Mouse (Mus musculus): ENCODE data around the gene Tax1bp3. TPM values are rescaled to one million over a fixed set of nuclear protein-coding genes. Genes with fewer than 3 reads are reported as not detected.

Tax1bp3 gene
- polyA plus RNA-seq, 1 experiment = 37.1 TPM

- Histone ChIP-seq H3K9ac (ENCODE audit: low read depth, poor library complexity, severe bottlenecking) (no peak overlapping the region), H3K4me1 (ENCODE audit: control insufficient read depth, insufficient read depth, low read length) (peaks cover 2% of the 10 kb centered on the region), H3K27ac (ENCODE audit: insufficient read depth, low read length) (peak overlapping the region; percentile 53; the same call in 1 of the 2 replicates), H3K36me3 (ENCODE audit: control insufficient read depth, insufficient read depth, low read length, poor library complexity, severe bottlenecking) (no peaks in the 10 kb centered on the region), H3K27me3 (ENCODE audit: control insufficient read depth, insufficient read depth, low read length, poor library complexity, severe bottlenecking) (no peaks in the 10 kb centered on the region), H3K9me3 (replicated peaks; ENCODE audit: control insufficient read depth, insufficient read depth, low read length, poor library complexity, severe bottlenecking) (no peaks in the 10 kb centered on the region), H3K4me3 (ENCODE audit: low read depth, low read length) (no peak overlapping the region)
- TF ChIP-seq CTCF (IDR thresholded peaks at IDR 0.05; ENCODE audit: low read depth, low read length) = no peak
- TF ChIP-seq POLR2A (IDR thresholded peaks at IDR 0.05; ENCODE audit: insufficient read depth, low read length) = no peak
- TF ChIP-seq EP300 (IDR thresholded peaks at IDR 0.05; ENCODE audit: insufficient read depth, low read depth, low read length) = no peak
Observed at GRCm38 (mm10) chr11:73148209-73148608, 28.7 kb upstream of the Tax1bp3 start.

- H3K36me3 ChIP-seq (ENCODE audit: control insufficient read depth, insufficient read depth, low read length, poor library complexity, severe bottlenecking) = no peaks in the 10 kb centered on the region
- no peaks in the 10 kb centered on the region for H3K9me3 ChIP-seq (replicated peaks; ENCODE audit: control insufficient read depth, insufficient read depth, low read length, poor library complexity, severe bottlenecking)
- TF ChIP-seq CTCF (IDR thresholded peaks at IDR 0.05; ENCODE audit: low read depth, low read length) (no peak), EP300 (IDR thresholded peaks at IDR 0.05; ENCODE audit: insufficient read depth, low read depth, low read length) (no peak), POLR2A (IDR thresholded peaks at IDR 0.05; ENCODE audit: insufficient read depth, low read length) (no peak)
- H3K9ac ChIP-seq (ENCODE audit: low read depth, poor library complexity, severe bottlenecking) = no peak overlapping the region
- no peaks in the 10 kb centered on the region for H3K4me1 ChIP-seq (ENCODE audit: control insufficient read depth, insufficient read depth, low read length)
- H3K4me3 ChIP-seq (ENCODE audit: low read depth, low read length) = no peak overlapping the region
- H3K27ac ChIP-seq (ENCODE audit: insufficient read depth, low read length) = no peak overlapping the region
- H3K27me3 ChIP-seq (ENCODE audit: control insufficient read depth, insufficient read depth, low read length, poor library complexity, severe bottlenecking) = no peaks in the 10 kb centered on the region; the same call in 1 of the 2 replicates
Observed at GRCm38 (mm10) chr11:73155071-73155470, 21.8 kb upstream of the Tax1bp3 start.

GRCm38 (mm10) chr11:73159957-73160810 lies 16.7 kb upstream of the Tax1bp3 start, which contains the start of gene P2rx5:
Gene P2rx5 (plus strand): TSS chr11:73160421.
- Histone ChIP-seq H3K36me3 (ENCODE audit: control insufficient read depth, insufficient read depth, low read length, poor library complexity, severe bottlenecking) (no peaks in the 10 kb centered on the region), H3K9ac (ENCODE audit: low read depth, poor library complexity, severe bottlenecking) (peak within 1 kb of the TSS; percentile 32), H3K27me3 (ENCODE audit: control insufficient read depth, insufficient read depth, low read length, poor library complexity, severe bottlenecking) (no peaks in the 10 kb centered on the region; the same call in 1 of the 2 replicates), H3K9me3 (replicated peaks; ENCODE audit: control insufficient read depth, insufficient read depth, low read length, poor library complexity, severe bottlenecking) (no peaks in the 10 kb centered on the region), H3K4me3 (ENCODE audit: low read depth, low read length) (peak within 1 kb of the TSS; percentile 66), H3K27ac (ENCODE audit: insufficient read depth, low read length) (no peak within 1 kb of the TSS), H3K4me1 (ENCODE audit: control insufficient read depth, insufficient read depth, low read length) (no peaks in the 10 kb centered on the region)
- TF ChIP-seq CTCF (IDR thresholded peaks at IDR 0.05; ENCODE audit: low read depth, low read length) (no peak), EP300 (IDR thresholded peaks at IDR 0.05; ENCODE audit: insufficient read depth, low read depth, low read length) (no peak), POLR2A (IDR thresholded peaks at IDR 0.05; ENCODE audit: insufficient read depth, low read length) (no peak)

GRCm38 (mm10) chr11:73160811-73161200 lies 16.1 kb upstream of the Tax1bp3 start:
- Histone ChIP-seq H3K4me3 (ENCODE audit: low read depth, low read length) (peak overlapping the region; percentile 66), H3K4me1 (ENCODE audit: control insufficient read depth, insufficient read depth, low read length) (no peaks in the 10 kb centered on the region), H3K9me3 (replicated peaks; ENCODE audit: control insufficient read depth, insufficient read depth, low read length, poor library complexity, severe bottlenecking) (no peaks in the 10 kb centered on the region), H3K9ac (ENCODE audit: low read depth, poor library complexity, severe bottlenecking) (peak overlapping the region; percentile 32), H3K36me3 (ENCODE audit: control insufficient read depth, insufficient read depth, low read length, poor library complexity, severe bottlenecking) (no peaks in the 10 kb centered on the region), H3K27ac (ENCODE audit: insufficient read depth, low read length) (no peak overlapping the region), H3K27me3 (ENCODE audit: control insufficient read depth, insufficient read depth, low read length, poor library complexity, severe bottlenecking) (no peaks in the 10 kb centered on the region; the same call in 1 of the 2 replicates)
- TF ChIP-seq CTCF (IDR thresholded peaks at IDR 0.05; ENCODE audit: low read depth, low read length) (no peak), POLR2A (IDR thresholded peaks at IDR 0.05; ENCODE audit: insufficient read depth, low read length) (no peak), EP300 (IDR thresholded peaks at IDR 0.05; ENCODE audit: insufficient read depth, low read depth, low read length) (no peak)

GRCm38 (mm10) chr11:73161616-73162015 lies 15.3 kb upstream of the Tax1bp3 start:
- Histone ChIP-seq H3K36me3 (ENCODE audit: control insufficient read depth, insufficient read depth, low read length, poor library complexity, severe bottlenecking) (no peaks in the 10 kb centered on the region), H3K27ac (ENCODE audit: insufficient read depth, low read length) (no peak overlapping the region), H3K4me1 (ENCODE audit: control insufficient read depth, insufficient read depth, low read length) (no peaks in the 10 kb centered on the region), H3K9me3 (replicated peaks; ENCODE audit: control insufficient read depth, insufficient read depth, low read length, poor library complexity, severe bottlenecking) (no peaks in the 10 kb centered on the region), H3K27me3 (ENCODE audit: control insufficient read depth, insufficient read depth, low read length, poor library complexity, severe bottlenecking) (no peaks in the 10 kb centered on the region; the same call in 1 of the 2 replicates), H3K9ac (ENCODE audit: low read depth, poor library complexity, severe bottlenecking) (no peak overlapping the region), H3K4me3 (ENCODE audit: low read depth, low read length) (no peak overlapping the region)
- TF ChIP-seq POLR2A (IDR thresholded peaks at IDR 0.05; ENCODE audit: insufficient read depth, low read length) = no peak
- TF ChIP-seq CTCF (IDR thresholded peaks at IDR 0.05; ENCODE audit: low read depth, low read length) = no peak
- TF ChIP-seq EP300 (IDR thresholded peaks at IDR 0.05; ENCODE audit: insufficient read depth, low read depth, low read length) = no peak

GRCm38 (mm10) chr11:73162284-73162683 lies 14.6 kb upstream of the Tax1bp3 start:
- H3K27ac ChIP-seq (ENCODE audit: insufficient read depth, low read length) = no peak overlapping the region
- no peak overlapping the region for H3K9ac ChIP-seq (ENCODE audit: low read depth, poor library complexity, severe bottlenecking)
- H3K27me3 ChIP-seq (ENCODE audit: control insufficient read depth, insufficient read depth, low read length, poor library complexity, severe bottlenecking) = no peaks in the 10 kb centered on the region
- H3K4me1 ChIP-seq (ENCODE audit: control insufficient read depth, insufficient read depth, low read length) = no peaks in the 10 kb centered on the region
- TF ChIP-seq EP300 (IDR thresholded peaks at IDR 0.05; ENCODE audit: insufficient read depth, low read depth, low read length) (no peak), CTCF (IDR thresholded peaks at IDR 0.05; ENCODE audit: low read depth, low read length) (no peak), POLR2A (IDR thresholded peaks at IDR 0.05; ENCODE audit: insufficient read depth, low read length) (no peak)
- H3K36me3 ChIP-seq (ENCODE audit: control insufficient read depth, insufficient read depth, low read length, poor library complexity, severe bottlenecking) = no peaks in the 10 kb centered on the region
- H3K9me3 ChIP-seq (replicated peaks; ENCODE audit: control insufficient read depth, insufficient read depth, low read length, poor library complexity, severe bottlenecking) = no peaks in the 10 kb centered on the region
- no peak overlapping the region for H3K4me3 ChIP-seq (ENCODE audit: low read depth, low read length)

All from ES-Bruce4 (cell line).